Mouse (Mus musculus) thymus, postnatal 10 days (tissue): Measurements from ENCODE around the gene Abl1.

Source experiments
- DNase-seq, 2 experiments: peaks; one replicate each; pipeline ENCODE4 v3.0.0; 2021; ENCODE audit warnings: low spot score in 2 of 2

The Abl1 gene

DNA sequence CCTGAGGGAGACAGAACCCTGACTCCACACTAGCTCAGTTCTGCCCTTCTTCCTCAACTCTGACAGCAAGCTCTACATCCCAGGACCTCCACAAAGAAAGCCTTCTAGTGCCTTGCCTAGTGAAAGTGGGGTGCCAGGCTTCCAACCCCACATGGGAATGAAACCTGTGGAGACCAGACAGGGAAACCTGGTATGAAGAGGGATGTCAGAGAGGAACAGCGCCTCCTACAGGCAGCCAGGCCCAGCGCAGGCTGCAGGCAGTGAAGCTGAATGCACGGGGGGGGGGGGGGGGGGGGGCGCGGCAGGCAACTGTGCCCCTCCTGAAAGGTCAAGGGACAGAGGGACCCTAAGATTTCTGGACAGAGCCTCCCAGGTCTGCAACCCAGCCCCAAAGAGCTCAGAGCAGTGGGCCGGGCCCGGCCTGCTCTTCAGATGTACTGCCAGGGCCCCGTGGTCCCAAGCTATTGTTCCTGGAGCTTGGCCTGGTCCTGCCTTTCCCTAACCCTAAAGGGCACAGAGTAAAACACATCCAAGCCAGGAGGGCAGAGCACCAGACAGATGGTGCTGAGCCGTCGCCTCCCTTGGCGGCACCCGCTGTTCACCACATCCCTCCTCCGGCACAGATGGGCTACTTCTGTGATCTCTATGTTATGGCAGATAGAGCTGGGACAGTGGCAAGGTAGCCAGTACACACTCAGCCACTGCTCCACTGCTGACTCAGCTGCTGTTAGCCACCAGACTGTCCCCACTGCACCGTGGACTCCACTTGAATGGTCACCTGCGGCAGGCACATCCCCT lies 136.0 kb downstream of the Abl1 start:
- DNase-seq: peak in 1 of 2 experiments; percentile 56

DNA sequence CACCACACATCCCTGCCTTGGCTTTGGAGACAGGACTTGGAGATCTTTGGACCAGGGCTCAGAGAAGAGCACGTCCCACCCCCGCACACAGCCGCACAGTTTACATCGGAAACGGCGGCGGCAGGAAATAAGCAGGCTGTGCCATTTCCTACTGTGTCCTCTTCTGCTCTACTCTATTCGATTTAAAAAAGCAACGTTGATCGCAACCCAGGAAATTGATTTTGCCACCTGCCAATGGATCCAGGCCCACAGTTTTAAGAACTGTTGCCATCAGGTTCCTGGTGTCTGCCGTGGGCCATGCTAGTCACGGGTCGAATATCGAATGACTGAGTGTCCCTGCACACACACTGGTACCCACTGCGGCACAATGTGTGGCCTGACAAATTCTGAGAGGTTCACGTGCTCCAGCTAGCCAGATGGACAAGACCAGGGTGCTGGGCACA lies 137.3 kb downstream of the Abl1 start:
- DNase-seq: peak in 1 of 2 experiments; percentile 44

DNA sequence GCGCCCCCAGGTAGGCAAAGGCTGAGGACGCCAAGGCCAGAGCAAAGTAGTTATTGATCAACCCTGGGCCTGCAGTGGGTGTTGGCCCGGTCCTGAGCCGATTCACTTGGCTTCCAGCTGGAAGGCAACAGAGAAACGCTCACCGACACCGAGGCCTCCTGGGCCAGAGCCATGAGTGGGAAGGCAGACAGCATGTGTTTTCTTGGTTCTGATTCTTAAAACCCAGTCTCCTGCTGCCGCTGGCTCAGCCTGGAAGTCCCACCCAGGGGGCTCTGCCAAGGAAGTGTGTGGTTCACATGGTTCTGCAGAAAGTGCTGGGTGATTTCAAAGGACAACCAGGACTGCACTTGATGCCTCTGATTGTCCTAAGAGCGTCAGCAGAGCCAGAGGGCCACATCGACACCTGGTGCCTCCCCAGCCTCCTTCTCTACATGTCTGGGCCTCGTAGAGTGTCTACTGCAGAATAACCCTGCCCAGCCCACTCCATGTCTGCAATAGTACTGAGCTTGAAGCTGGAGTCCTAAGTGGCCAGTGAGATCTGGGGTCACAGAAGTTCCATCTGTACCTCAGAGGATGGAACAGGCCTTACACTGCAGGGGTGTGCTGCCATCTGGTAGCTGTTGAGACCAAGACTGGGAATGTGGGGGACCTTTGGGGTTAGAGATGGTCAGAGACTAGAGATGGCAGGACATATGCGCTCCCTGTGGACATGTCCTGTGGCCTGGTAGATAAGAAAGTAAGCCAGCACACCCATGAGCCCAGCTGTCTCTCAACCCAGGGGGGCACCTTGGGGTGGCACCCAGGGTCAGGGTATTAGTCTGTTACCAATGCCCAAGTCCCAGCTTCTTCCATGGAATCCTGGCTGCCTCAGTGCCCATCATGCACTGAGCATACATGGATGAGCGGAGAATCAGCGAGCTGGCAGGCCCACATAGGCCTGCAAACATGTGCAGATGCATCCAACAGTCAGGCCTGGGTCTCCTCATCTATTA lies 138.2 kb downstream of the Abl1 start:
- DNase-seq: no peak

DNA sequence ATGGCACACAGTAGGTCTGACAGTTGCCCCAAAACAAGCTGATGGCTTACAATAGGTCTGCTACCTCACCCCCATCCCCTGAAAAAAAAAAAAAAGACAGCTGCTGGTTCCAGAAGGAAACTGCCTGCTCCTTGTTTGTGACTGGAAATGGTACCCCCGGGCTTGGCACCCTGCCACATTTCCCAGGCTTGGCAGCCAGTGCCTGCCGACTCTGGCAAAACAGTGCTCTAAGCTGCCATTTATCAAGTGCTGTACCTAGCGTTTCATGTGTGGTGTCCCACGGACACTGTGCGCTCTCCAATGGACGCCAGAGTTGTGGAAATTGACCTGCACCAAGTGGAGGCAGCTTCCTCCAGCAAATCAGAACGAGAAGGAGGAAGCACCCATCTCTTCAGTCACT lies 139.7 kb downstream of the Abl1 start:
- no peak for DNase-seq

DNA sequence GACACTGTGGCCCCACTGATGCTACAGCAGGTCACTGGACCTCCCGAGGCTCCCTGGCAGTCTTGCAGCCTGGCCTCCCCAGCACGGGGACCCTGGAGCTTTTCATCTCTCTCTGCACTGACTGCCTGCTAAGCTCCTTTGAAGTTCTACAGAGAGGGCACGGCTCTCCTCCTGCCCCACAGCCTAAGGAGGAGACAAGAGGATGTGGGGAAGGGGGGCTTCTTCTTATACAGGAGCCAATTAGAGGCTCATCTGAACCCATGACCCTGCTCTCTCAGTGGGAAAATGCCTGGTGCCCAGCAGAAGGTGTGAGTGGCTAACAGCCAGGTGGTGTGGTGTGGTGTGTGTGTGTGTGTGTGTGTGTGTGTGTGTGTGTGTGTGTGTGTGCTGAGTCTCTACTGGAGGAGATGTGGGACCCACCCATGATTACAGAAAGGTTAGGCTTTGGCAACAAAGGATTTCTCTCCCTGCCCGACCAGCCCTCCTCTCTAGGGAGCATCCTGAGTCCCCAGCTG lies 140.2 kb downstream of the Abl1 start:
- no peak for DNase-seq

DNA sequence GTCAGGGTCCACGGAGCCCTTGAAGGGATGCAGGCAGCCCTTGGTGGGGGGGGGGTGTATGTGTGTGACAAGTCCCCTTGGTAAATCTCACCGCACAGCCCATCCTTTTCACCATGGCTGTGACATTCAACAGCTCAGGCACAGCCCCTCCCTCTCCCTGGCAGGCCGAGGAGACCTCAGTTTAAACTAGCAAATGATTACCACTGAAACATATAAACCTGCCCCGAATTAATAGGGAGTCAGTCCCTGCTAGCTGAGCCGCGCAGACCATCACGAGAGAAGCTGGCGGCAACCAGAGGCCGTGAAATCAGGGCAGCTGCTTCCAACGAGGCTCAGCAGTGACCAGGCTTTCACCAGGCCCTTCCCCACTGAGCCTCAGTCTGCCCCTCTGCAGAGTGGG lies 147.9 kb downstream of the Abl1 start:
- DNase-seq: no peak

GRCm38 (mm10) chr2:31836985-31837384 lies 148.8 kb downstream of the Abl1 start:
- no peak for DNase-seq

- no peak for DNase-seq
Measured at GRCm38 (mm10) chr2:31838868-31839267, 150.7 kb downstream of the Abl1 start.

GRCm38 (mm10) chr2:31844729-31845136 lies 156.6 kb downstream of the Abl1 start:
- DNase-seq: no peak

DNA sequence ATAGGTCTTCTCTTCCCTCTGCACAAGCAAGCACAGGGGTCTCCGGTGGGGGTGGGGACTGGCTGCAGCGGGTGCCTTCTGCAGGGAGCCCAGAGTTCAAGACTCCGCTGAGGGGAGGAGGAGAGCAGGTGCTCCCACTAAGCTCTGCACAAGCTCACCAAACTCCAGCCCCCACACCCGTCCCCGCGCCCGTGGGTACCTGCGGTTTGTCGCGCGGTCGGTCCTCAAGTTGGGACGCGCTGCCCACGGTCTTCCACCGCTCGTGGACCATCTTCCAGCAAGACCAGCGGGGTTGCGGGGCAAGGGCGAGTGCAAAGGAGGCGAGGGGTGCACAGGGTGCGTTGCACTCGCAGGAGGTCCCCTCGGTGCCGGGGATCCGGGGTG lies 157.3 kb downstream of the Abl1 start:
- DNase-seq: no peak

GRCm38 (mm10) chr2:31845896-31846691 lies 157.9 kb downstream of the Abl1 start, which contains the start of gene Fibcd1:
Gene Fibcd1, minus strand, starts transcription at chr2:31846005.
- peak; percentile 33 to 49 for DNase-seq

- peak in 1 of 2 experiments; percentile 48 for DNase-seq
Measured at GRCm38 (mm10) chr2:31846692-31847660, 158.8 kb downstream of the Abl1 start.

DNA sequence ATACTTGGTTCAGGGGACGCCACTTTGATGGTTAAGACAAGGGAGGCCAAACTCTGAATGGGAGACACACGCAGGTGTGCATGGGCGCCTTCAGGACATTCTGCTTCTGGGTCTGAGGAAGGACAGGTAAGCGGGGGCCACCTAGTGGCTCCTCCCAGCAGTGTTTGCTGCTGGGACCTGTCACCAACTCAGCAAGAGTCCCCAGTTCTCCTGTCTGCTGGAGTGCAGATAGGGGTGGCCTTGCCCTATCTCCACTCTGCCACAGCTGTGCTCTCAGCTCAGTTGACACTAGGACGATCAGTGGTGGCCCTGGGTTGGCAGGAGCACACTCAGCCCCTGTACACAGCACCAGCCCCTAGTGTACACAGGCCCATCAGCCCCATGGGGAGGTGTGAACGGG lies 159.7 kb downstream of the Abl1 start:
- peak; percentile 48 to 61 for DNase-seq

DNA sequence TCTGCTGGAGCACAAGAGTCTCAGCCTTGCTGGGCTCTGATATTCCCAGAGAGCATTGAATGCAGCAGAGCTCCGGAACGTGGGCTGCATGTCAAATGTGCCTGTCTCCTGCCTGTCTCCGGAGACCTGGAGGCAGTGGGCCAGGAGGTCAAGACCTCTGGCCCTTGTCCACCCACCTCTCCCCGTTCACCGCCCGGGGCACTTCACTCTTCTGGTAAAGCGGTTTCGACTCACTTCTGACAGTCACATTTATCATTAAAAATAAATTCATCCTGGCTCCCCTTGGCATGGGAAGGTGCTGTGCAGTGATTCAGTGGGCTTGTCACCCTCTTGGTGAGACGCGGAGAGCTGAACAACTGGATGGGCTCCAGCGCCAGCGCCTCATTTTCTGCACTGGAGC lies 162.0 kb downstream of the Abl1 start:
- no peak for DNase-seq
